Mouse (Mus musculus): ENCODE data around the gene Fcer1g. TPM values are rescaled to one million over a fixed set of nuclear protein-coding genes. Genes with fewer than 3 reads are reported as not detected.

The Fcer1g gene
- polyA plus RNA-seq, 1 experiment: 7.1 TPM

DNA sequence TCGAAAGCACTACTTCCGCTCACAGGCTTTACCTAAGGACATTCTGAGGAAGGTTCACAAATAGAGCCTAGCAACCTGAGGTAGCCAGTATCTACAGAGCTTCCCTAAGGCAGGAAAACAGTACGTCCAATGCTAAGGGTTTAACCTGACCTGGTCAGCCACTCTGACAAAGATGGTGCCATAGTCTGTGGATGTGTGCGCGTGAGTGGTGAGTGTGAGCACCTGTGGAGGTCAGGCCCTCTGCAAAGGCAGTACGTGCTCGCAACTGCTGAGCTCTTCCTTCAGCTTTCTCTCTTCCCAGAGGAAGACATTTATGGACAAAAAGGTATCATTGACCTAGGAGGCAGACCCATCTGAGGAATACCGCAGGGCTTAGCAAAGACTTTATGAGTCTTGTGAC lies 44.3 kb upstream of the Fcer1g start:
- Histone ChIP-seq H3K4me3 (ENCODE audit: insufficient read depth, low read length) (no peak overlapping the region), H3K4me1 (ENCODE audit: control insufficient read depth, insufficient read depth, low read length) (no peaks in the 10 kb centered on the region), H3K27ac (ENCODE audit: insufficient read depth, low read length) (no peak overlapping the region)
- no peak for TF ChIP-seq POLR2A (IDR thresholded peaks at IDR 0.05; ENCODE audit: low read depth, low read length)
- TF ChIP-seq CTCF (IDR thresholded peaks at IDR 0.05; ENCODE audit: borderline replicate concordance, insufficient read depth, low read length): no peak

DNA sequence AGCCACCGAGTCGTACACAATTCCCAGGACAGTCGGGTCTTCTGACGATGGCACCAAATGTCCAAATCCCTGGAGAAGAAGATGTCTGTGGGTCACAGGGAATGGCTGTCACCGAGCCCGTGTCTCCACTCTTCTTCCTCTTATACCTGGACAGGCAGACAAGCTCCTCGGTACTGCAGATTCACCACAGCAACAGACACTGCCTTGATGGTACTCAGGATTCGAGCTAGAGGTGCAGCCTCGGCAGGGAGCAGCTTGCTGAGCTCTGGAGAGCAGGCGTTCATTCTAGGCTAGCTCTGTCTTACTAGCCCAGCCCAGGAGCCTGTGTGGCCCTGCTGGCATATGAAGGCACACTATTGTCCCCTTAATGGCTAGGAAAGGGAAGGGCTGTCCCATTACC lies 43.6 kb upstream of the Fcer1g start:
- no peak overlapping the region for H3K4me3 ChIP-seq (ENCODE audit: insufficient read depth, low read length)
- no peak overlapping the region for H3K27ac ChIP-seq (ENCODE audit: insufficient read depth, low read length)
- TF ChIP-seq CTCF (IDR thresholded peaks at IDR 0.05; ENCODE audit: borderline replicate concordance, insufficient read depth, low read length) (no peak), POLR2A (IDR thresholded peaks at IDR 0.05; ENCODE audit: low read depth, low read length) (no peak)
- no peaks in the 10 kb centered on the region for H3K4me1 ChIP-seq (ENCODE audit: control insufficient read depth, insufficient read depth, low read length)

DNA sequence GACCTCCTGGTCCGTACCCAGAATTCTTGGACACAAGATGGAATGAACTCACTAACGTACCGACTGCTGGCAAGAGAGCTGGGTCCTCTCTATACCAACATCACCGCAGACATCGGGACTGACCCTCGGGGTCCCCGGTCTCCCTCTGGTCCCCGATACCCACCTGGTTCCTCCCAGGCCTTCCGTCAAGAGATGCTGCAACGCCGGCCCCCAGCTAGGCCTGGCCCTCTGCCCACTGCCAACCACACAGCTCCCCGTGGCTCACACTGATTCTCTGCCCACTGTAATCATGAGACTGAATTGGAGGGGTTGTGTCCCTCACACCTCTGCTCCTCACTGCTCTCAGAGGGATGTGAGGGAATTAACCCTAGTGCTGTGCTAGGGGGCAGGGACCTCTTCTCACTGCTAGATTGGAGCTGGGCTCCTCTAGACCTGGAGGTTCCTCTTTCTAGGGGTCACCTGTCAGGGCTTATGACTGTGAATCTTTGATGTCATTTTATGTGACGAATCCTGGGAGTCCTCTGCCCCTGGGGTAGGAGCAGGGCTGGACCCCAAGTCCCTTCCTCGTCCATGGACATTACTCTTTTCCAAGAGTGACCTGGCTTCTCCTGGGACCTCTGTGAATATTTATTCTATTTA lies 42.1 kb upstream of the Fcer1g start:
- Histone ChIP-seq H3K4me1 (ENCODE audit: control insufficient read depth, insufficient read depth, low read length) (no peaks in the 10 kb centered on the region), H3K27ac (ENCODE audit: insufficient read depth, low read length) (no peak overlapping the region), H3K4me3 (ENCODE audit: insufficient read depth, low read length) (no peak overlapping the region)
- TF ChIP-seq POLR2A (IDR thresholded peaks at IDR 0.05; ENCODE audit: low read depth, low read length) (no peak), CTCF (IDR thresholded peaks at IDR 0.05; ENCODE audit: borderline replicate concordance, insufficient read depth, low read length) (no peak)

DNA sequence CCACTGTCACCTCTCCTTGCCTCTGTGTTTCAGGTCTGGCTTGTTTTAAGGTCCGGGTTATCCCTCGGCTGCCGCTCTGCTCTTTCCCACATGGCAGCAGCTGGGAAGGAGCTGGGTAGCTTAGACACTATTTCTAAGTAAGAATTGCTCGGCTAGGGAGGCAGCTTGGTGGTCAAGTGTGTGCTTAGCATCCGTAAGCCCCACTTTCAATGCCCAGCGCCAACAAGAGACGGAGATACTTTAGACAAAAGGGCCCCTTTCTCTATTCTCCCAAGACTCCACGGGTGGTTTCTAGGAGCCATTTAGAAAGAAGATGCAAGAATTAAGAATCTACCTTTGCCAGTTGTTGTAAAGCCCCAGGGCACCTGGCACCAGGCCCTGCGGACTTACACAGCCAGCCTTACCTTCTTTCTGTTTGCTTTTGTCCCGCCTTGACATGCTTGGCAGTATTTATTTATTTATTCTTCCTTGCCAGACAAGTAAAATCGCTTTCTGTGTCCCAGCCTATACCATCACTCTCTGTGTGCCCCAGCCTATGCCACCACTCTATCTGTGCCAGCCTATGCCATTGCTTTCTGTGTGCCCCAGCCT lies 41.1 kb upstream of the Fcer1g start:
- no peak for TF ChIP-seq POLR2A (IDR thresholded peaks at IDR 0.05; ENCODE audit: low read depth, low read length)
- no peak for TF ChIP-seq CTCF (IDR thresholded peaks at IDR 0.05; ENCODE audit: borderline replicate concordance, insufficient read depth, low read length)
- no peak overlapping the region for H3K27ac ChIP-seq (ENCODE audit: insufficient read depth, low read length)
- H3K4me1 ChIP-seq (ENCODE audit: control insufficient read depth, insufficient read depth, low read length): no peaks in the 10 kb centered on the region
- no peak overlapping the region for H3K4me3 ChIP-seq (ENCODE audit: insufficient read depth, low read length)

DNA sequence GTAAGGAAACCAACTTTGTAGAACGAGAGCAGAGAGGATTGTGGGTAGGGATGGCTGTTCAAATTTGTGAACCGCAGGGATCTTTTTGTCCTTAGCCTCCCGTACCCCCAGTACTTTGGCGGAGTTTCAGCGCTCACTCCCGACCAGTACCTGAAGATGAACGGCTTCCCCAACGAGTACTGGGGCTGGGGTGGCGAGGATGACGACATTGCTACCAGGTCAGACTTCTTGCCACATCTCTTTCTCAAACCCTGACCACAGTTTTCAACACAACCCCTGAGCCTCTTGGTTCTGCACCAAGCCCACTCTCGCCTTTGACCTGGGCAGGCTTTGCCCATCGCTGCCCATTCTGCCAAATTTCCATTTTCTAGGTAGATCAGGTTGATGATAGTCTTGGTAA lies 40.0 kb upstream of the Fcer1g start:
- Histone ChIP-seq H3K4me1 (ENCODE audit: control insufficient read depth, insufficient read depth, low read length) (no peaks in the 10 kb centered on the region), H3K27ac (ENCODE audit: insufficient read depth, low read length) (no peak overlapping the region), H3K4me3 (ENCODE audit: insufficient read depth, low read length) (no peak overlapping the region)
- TF ChIP-seq CTCF (IDR thresholded peaks at IDR 0.05; ENCODE audit: borderline replicate concordance, insufficient read depth, low read length): no peak

DNA sequence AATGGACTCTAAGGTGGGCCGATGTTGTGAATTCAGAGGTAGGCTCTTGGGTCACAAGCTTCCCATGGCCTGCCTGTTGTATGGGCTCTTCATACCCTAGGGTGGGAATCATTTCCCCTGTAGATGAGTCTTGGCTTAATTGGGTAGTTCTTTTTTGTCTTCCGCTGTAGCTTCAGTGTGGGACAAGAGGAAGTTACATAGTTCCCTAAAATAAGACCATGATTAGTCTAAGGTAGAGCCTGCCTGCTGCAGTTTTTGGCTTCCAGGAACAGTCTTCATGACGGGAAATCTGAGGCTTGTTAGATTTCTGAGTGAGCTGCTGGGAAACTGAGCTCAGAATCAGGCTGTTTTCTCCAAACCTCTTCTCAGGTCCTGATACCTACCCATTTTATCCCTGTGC lies 37.9 kb upstream of the Fcer1g start:
- 0 out of 2 replicates have a peak, but pooled peaks cover 3% of the 10 kb centered on the region for H3K4me1 ChIP-seq (ENCODE audit: control insufficient read depth, insufficient read depth, low read length)
- no peak overlapping the region for H3K4me3 ChIP-seq (ENCODE audit: insufficient read depth, low read length)
- TF ChIP-seq CTCF (IDR thresholded peaks at IDR 0.05; ENCODE audit: borderline replicate concordance, insufficient read depth, low read length): no peak
- TF ChIP-seq POLR2A (IDR thresholded peaks at IDR 0.05; ENCODE audit: low read depth, low read length): no peak
- no peak overlapping the region for H3K27ac ChIP-seq (ENCODE audit: insufficient read depth, low read length)

DNA sequence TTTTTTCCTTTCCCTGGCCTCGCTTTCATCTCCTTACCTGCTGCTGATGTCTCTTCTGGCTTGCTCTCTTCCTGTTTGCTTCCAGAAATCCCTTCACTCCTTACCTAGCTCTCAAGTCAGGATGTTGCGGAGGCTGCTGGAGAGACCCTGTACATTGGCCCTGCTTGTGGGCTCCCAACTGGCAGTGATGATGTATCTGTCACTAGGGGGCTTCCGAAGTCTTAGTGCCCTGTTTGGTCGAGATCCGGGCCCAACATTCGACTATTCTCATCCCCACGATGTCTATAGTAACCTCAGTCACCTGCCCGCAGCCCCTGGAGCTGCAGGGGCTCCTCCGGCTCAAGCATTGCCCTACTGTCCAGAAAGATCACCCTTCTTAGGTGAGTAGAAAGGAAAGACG lies 37.5 kb upstream of the Fcer1g start:
- Histone ChIP-seq H3K4me1 (ENCODE audit: control insufficient read depth, insufficient read depth, low read length) (0 out of 2 replicates have a peak, but pooled peaks cover 3% of the 10 kb centered on the region), H3K27ac (ENCODE audit: insufficient read depth, low read length) (no peak overlapping the region), H3K4me3 (ENCODE audit: insufficient read depth, low read length) (no peak overlapping the region; the same call in 1 of the 2 replicates)
- TF ChIP-seq POLR2A (IDR thresholded peaks at IDR 0.05; ENCODE audit: low read depth, low read length): no peak
- TF ChIP-seq CTCF (IDR thresholded peaks at IDR 0.05; ENCODE audit: borderline replicate concordance, insufficient read depth, low read length): no peak

DNA sequence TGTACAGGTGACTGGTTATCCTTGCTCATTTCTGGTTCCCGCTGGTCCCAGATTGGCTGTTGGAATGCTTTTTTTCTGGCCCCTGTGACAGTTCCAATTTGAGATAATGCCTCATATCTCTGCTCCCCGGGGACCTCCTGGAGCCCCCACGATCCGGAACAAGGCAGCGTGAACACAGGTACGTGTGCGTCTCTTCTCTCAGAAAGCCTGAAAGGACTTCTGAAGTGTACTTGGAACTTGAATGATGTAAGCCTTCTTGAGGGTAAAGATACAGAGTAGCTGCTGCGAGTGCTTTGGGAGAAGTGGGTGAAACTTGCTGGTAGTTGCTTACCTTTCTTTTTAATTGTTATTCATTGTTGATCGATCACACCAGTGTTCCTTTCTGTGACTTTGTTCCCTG lies 37.0 kb upstream of the Fcer1g start:
- Histone ChIP-seq H3K4me1 (ENCODE audit: control insufficient read depth, insufficient read depth, low read length) (0 out of 2 replicates have a peak, but pooled peaks cover 3% of the 10 kb centered on the region), H3K27ac (ENCODE audit: insufficient read depth, low read length) (no peak overlapping the region), H3K4me3 (ENCODE audit: insufficient read depth, low read length) (peak overlapping the region; percentile 89)
- no peak for TF ChIP-seq CTCF (IDR thresholded peaks at IDR 0.05; ENCODE audit: borderline replicate concordance, insufficient read depth, low read length)
- TF ChIP-seq POLR2A (IDR thresholded peaks at IDR 0.05; ENCODE audit: low read depth, low read length): no peak

DNA sequence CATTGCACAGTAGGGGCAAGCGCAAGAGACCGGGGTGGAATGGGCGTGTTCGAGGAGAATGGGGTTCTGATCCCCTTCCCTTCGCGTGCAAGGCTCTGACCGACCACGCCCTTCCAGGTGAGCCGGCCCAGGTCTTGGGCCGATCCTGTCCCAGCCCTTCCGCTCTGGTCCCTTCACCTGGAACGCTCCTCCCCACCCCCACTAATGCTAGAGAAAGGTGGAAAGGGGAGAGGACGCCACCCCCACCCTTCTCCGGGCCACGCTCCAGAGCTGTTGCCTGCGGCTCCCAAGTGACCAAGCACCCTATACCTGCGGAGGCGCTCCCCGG lies 36.4 kb upstream of the Fcer1g start:
- H3K4me3 ChIP-seq (ENCODE audit: insufficient read depth, low read length): peak overlapping the region; percentile 89
- H3K4me1 ChIP-seq (ENCODE audit: control insufficient read depth, insufficient read depth, low read length): 0 out of 2 replicates have a peak, but pooled peaks cover 3% of the 10 kb centered on the region
- H3K27ac ChIP-seq (ENCODE audit: insufficient read depth, low read length): no peak overlapping the region
- no peak for TF ChIP-seq CTCF (IDR thresholded peaks at IDR 0.05; ENCODE audit: borderline replicate concordance, insufficient read depth, low read length)
- TF ChIP-seq POLR2A (IDR thresholded peaks at IDR 0.05; ENCODE audit: low read depth, low read length): no peak

DNA sequence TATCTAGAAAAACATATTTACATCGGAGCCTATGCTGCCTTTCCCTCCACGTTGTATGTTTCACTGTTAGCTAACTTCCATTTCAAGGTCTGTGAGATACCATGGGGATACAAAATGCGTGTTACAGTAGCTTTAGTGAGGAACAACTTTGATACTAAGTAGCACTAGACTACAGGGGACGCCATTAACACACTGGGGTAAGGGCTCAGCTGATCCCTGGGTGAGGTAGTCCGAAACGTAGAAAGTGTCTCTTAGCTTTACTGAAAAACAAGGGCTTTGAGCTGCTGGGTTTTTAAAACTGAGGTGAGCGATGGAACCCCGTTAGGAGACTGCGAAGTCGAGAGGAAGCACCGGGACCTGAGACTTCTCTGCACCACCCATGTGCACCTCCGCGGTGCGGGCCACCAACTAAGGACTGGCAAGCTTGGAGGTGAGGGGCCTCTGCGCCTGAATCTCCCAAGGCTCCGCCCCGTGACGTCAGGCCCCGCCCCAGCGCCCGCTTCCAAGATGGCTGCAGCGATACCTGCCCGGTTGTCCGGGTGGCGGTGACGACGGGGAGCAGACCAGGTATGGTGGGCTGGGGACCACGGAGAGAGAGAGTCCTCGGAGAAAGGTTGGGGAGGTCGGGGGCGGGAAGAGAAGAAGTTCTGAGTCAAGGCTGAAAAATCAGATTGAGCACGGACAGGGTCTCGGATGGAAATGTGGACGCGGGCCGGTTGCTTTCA lies 35.8 kb upstream of the Fcer1g start, which contains the start of gene B4galt3:
Gene B4galt3 (plus strand): TSS at position 481 of the 725 bp plus-strand sequence.
- Histone ChIP-seq H3K27ac (ENCODE audit: insufficient read depth, low read length) (no peak within 1 kb of the TSS), H3K4me1 (ENCODE audit: control insufficient read depth, insufficient read depth, low read length) (0 out of 2 replicates have a peak, but pooled peaks cover 3% of the 10 kb centered on the region), H3K4me3 (ENCODE audit: insufficient read depth, low read length) (peak within 1 kb of the TSS; percentile 89)
- TF ChIP-seq CTCF (IDR thresholded peaks at IDR 0.05; ENCODE audit: borderline replicate concordance, insufficient read depth, low read length): no peak
- peak; percentile 95 for TF ChIP-seq POLR2A (IDR thresholded peaks at IDR 0.05; ENCODE audit: low read depth, low read length)
